Mouse (Mus musculus): ENCODE data around the gene Clp1.

Gene Clp1

GRCm38 (mm10) chr2:84715562-84716361, 11.4 kb downstream of the Clp1 start:
- peak; percentile 89 for DNase-seq (ENCODE audit: extremely low read depth, low read depth, low spot score)

GRCm38 (mm10) chr2:84714811-84715561, 12.2 kb downstream of the Clp1 start, which contains the start of gene Zdhhc5:
Zdhhc5 (minus strand) TSS chr2:84715180.
- DNase-seq (ENCODE audit: extremely low read depth, low read depth, low spot score), result peak; percentile 71

GRCm38 (mm10) chr2:84714422-84714810, 12.7 kb downstream of the Clp1 start:
- no peak for DNase-seq (ENCODE audit: extremely low read depth, low read depth, low spot score)

GRCm38 (mm10) chr2:84711898-84712297, 15.3 kb downstream of the Clp1 start:
- no peak for DNase-seq (ENCODE audit: extremely low read depth, low read depth, low spot score)

GRCm38 (mm10) chr2:84707523-84707922, 19.6 kb downstream of the Clp1 start:
- no peak for DNase-seq (ENCODE audit: extremely low read depth, low read depth, low spot score)

GRCm38 (mm10) chr2:84705295-84705694, 21.9 kb downstream of the Clp1 start:
- DNase-seq (ENCODE audit: extremely low read depth, low read depth, low spot score), result no peak

- no peak for DNase-seq (ENCODE audit: extremely low read depth, low read depth, low spot score)
Observed at GRCm38 (mm10) chr2:84704329-84704728, 22.8 kb downstream of the Clp1 start.

GRCm38 (mm10) chr2:84703497-84703896, 23.7 kb downstream of the Clp1 start:
- DNase-seq (ENCODE audit: extremely low read depth, low read depth, low spot score), result no peak

- no peak for DNase-seq (ENCODE audit: extremely low read depth, low read depth, low spot score)
Observed at GRCm38 (mm10) chr2:84695007-84695695, 32.0 kb downstream of the Clp1 start.

- DNase-seq (ENCODE audit: extremely low read depth, low read depth, low spot score), result no peak
Observed at GRCm38 (mm10) chr2:84690050-84690449, 37.1 kb downstream of the Clp1 start.

- no peak for DNase-seq (ENCODE audit: extremely low read depth, low read depth, low spot score)
Observed at GRCm38 (mm10) chr2:84688080-84688844, 38.9 kb downstream of the Clp1 start.

- no peak for DNase-seq (ENCODE audit: extremely low read depth, low read depth, low spot score)
Observed at GRCm38 (mm10) chr2:84682605-84683183, 44.5 kb downstream of the Clp1 start.

GRCm38 (mm10) chr2:84679016-84679415, 48.1 kb downstream of the Clp1 start, which contains the start of gene Tmx2:
Tmx2 (minus strand) TSS chr2:84679140.
- DNase-seq (ENCODE audit: extremely low read depth, low read depth, low spot score), result no peak

- DNase-seq (ENCODE audit: extremely low read depth, low read depth, low spot score), result peak; percentile 99
Observed at GRCm38 (mm10) chr2:84677968-84678880, 48.9 kb downstream of the Clp1 start, which contains the start of the genes Gm28635 and Med19. Gm28635 (minus strand) TSS chr2:84678041. Med19 (plus strand) TSS chr2:84678402.

GRCm38 (mm10) chr2:84677270-84677967, 49.7 kb downstream of the Clp1 start:
- DNase-seq (ENCODE audit: extremely low read depth, low read depth, low spot score), result no peak

Data from fat pad, adult 2 months (tissue).